Mouse (Mus musculus) forebrain, embryonic 15.5 days (tissue): ENCODE measurements at regions not wholly inside any gene's neighbourhood (a gene's known extent, or its start where the extent isn't known, plus 50 kb on each side); places are given as distances from the start of the nearest gene placed in this dataset.

Experiments
- ATAC-seq: fragments of 200-750 bp; cut with Nextera tagmentation; replicated peaks from 2 replicates; pipeline ENCODE4 v1.8.0; 2017; ENCODE audit warnings: mild to moderate bottlenecking, moderate TSS enrichment, moderate library complexity
- H3K27ac ChIP-seq: fragments of 300-500 bp; sonication (generic); replicated peaks from 2 replicates; pipeline ENCODE4 v1.5.1; 2015; ENCODE audit warnings: mild to moderate bottlenecking, inconsistent platforms
- H3K27me3 ChIP-seq: fragments of 300-500 bp; sonication (generic); 2 replicates; pipeline ENCODE4 v1.6.1; 2015; ENCODE audit warnings: inconsistent platforms
- H3K36me3 ChIP-seq: fragments of 300-500 bp; sonication (generic); 2 replicates; pipeline ENCODE4 v1.6.1; 2015; ENCODE audit warnings: mild to moderate bottlenecking, inconsistent platforms
- H3K4me1 ChIP-seq: fragments of 300-500 bp; sonication (generic); 2 replicates; pipeline ENCODE4 v1.6.1; 2015; ENCODE audit warnings: inconsistent platforms
- H3K4me2 ChIP-seq: fragments of 300-500 bp; sonication (generic); replicated peaks from 2 replicates; pipeline ENCODE4 v1.6.1; 2015; ENCODE audit warnings: mild to moderate bottlenecking, inconsistent platforms
- H3K4me3 ChIP-seq: fragments of 300-500 bp; sonication (generic); 2 replicates; pipeline ENCODE4 v1.5.1; 2015; ENCODE audit warnings: mild to moderate bottlenecking, inconsistent platforms
- H3K9ac ChIP-seq: fragments of 300-500 bp; sonication (generic); replicated peaks from 2 replicates; pipeline ENCODE4 v1.6.1; 2015; ENCODE audit warnings: mild to moderate bottlenecking, inconsistent platforms
- H3K9me3 ChIP-seq: fragments of 300-500 bp; sonication (generic); 2 replicates; pipeline ENCODE4 v1.6.1; 2016; ENCODE audit warnings: inconsistent platforms
- WGBS: fragments of 180-500 bp; shearing (Covaris S2); methylation state at CpG from one replicate; pipeline ENCODE4 v1.1.7; 2015; ENCODE audit warnings: mixed read lengths; 5-methylcytosine and 5-hydroxymethylcytosine counted together

DNA sequence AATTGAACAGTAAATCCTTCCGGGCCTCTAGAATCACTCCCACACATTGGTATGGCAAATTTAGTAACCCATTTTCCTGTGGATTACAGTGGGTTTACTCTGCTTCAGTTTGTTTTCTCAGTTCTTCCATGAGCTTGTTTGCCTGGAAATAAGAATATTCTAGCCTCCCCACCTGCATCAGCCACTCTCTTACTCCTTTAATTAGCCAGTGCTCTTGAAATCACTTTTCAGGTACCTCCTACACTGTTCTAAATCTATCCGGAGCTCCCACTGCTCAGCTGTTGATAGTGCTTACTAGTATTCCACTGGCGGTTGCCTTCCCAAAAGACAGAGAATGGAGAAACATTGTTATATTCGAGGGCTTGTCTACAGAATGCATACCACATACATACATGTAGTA lies 167.1 kb downstream of the Htr7 start:
- H3K9me3 ChIP-seq, result no peaks in the 10 kb centered on the region
- no peaks in the 10 kb centered on the region for H3K4me1 ChIP-seq
- H3K27me3 ChIP-seq, result no peaks in the 10 kb centered on the region
- no peaks in the 10 kb centered on the region for H3K36me3 ChIP-seq
- 89% methylated on average over 4 of the region's 4 CpGs for WGBS
- H3K27ac ChIP-seq, result no peak overlapping the region
- H3K4me3 ChIP-seq, result no peak overlapping the region
- H3K4me2 ChIP-seq, result no peak overlapping the region
- no peak for ATAC-seq
- no peak overlapping the region for H3K9ac ChIP-seq

GRCm38 (mm10) chr19:35886270-35886669 lies 171.0 kb downstream of the Htr7 start:
- no peaks in the 10 kb centered on the region for H3K36me3 ChIP-seq
- no peaks in the 10 kb centered on the region for H3K4me1 ChIP-seq
- H3K9ac ChIP-seq, result no peak overlapping the region
- no peaks in the 10 kb centered on the region for H3K9me3 ChIP-seq
- H3K27ac ChIP-seq, result no peak overlapping the region
- 75% methylated on average over 5 of the region's 5 CpGs for WGBS
- H3K4me3 ChIP-seq, result no peak overlapping the region
- H3K4me2 ChIP-seq, result no peak overlapping the region
- no peaks in the 10 kb centered on the region for H3K27me3 ChIP-seq
- ATAC-seq, result no peak

GRCm38 (mm10) chr19:35881810-35882485 lies 175.4 kb downstream of the Htr7 start:
- Histone ChIP-seq H3K27ac (no peak overlapping the region), H3K4me1 (no peaks in the 10 kb centered on the region), H3K4me3 (no peak overlapping the region), H3K27me3 (no peaks in the 10 kb centered on the region), H3K4me2 (no peak overlapping the region), H3K9me3 (no peaks in the 10 kb centered on the region), H3K9ac (no peak overlapping the region), H3K36me3 (no peaks in the 10 kb centered on the region)
- ATAC-seq, result 0 out of 2 replicates have a peak, but pooled peaks have one; percentile 26
- 90% methylated on average over 13 of the region's 13 CpGs for WGBS

- 54% methylated on average over 1 of the region's 1 CpGs for WGBS
- H3K9me3 ChIP-seq, result no peaks in the 10 kb centered on the region
- no peak for ATAC-seq
Observed at GRCm38 (mm10) chr19:35875464-35875863, 181.8 kb downstream of the Htr7 start.

GRCm38 (mm10) chr19:35870720-35871119 lies 186.6 kb downstream of the Htr7 start:
- H3K27ac ChIP-seq, result no peak overlapping the region
- H3K36me3 ChIP-seq, result no peaks in the 10 kb centered on the region
- no peaks in the 10 kb centered on the region for H3K4me1 ChIP-seq
- H3K9ac ChIP-seq, result no peak overlapping the region
- WGBS, result 79% methylated on average over 4 of the region's 4 CpGs
- no peak overlapping the region for H3K4me3 ChIP-seq
- H3K9me3 ChIP-seq, result no peaks in the 10 kb centered on the region
- ATAC-seq, result no peak
- H3K4me2 ChIP-seq, result no peak overlapping the region
- no peaks in the 10 kb centered on the region for H3K27me3 ChIP-seq

More at GRCm38 (mm10) chr19:35875464-35875863, 181.8 kb downstream of the Htr7 start:
- Histone ChIP-seq H3K27me3 (no peaks in the 10 kb centered on the region), H3K9ac (no peak overlapping the region), H3K27ac (no peak overlapping the region), H3K4me1 (no peaks in the 10 kb centered on the region), H3K4me2 (no peak overlapping the region), H3K36me3 (no peaks in the 10 kb centered on the region), H3K4me3 (no peak overlapping the region)

GRCm38 (mm10) chr19:35868543-35868942 lies 188.8 kb downstream of the Htr7 start:
- H3K4me1 ChIP-seq, result no peaks in the 10 kb centered on the region
- no peak overlapping the region for H3K9ac ChIP-seq
- no peak overlapping the region for H3K4me3 ChIP-seq
- no peak overlapping the region for H3K4me2 ChIP-seq
- 93% methylated on average over 3 of the region's 3 CpGs for WGBS
- no peak overlapping the region for H3K27ac ChIP-seq
- ATAC-seq, result no peak
- H3K36me3 ChIP-seq, result no peaks in the 10 kb centered on the region
- no peaks in the 10 kb centered on the region for H3K27me3 ChIP-seq
- no peaks in the 10 kb centered on the region for H3K9me3 ChIP-seq

GRCm38 (mm10) chr19:35863049-35863448 lies 194.3 kb downstream of the Htr7 start:
- Histone ChIP-seq H3K9me3 (no peaks in the 10 kb centered on the region), H3K9ac (no peak overlapping the region), H3K36me3 (no peaks in the 10 kb centered on the region), H3K4me3 (no peak overlapping the region), H3K27me3 (no peaks in the 10 kb centered on the region), H3K27ac (no peak overlapping the region), H3K4me1 (no peaks in the 10 kb centered on the region), H3K4me2 (no peak overlapping the region)
- ATAC-seq, result no peak
- 88% methylated on average over 6 of the region's 6 CpGs for WGBS

DNA sequence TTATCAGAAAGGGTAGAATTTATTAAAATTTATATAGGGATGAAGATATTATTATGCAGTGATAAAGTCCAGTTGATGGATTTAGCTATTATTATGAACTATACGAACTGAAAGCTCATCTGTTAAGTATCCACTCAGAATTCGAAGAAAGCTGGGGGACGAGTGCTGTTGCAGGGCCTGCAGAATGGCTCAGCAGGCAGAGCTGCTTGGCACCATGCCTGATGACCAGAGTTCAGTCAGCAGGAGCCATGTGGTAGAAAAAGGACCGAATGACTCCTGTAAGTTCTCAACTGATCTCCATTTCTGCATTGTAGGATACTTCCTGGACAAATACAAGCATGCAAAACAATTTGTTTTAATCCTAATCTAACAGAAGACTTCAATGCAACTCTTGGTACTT lies 195.9 kb downstream of the Htr7 start:
- WGBS, result 65% methylated on average over 4 of the region's 4 CpGs
- H3K4me2 ChIP-seq, result no peak overlapping the region
- no peak for ATAC-seq

GRCm38 (mm10) chr19:35832992-35833391 lies 224.3 kb downstream of the Htr7 start:
- H3K27ac ChIP-seq, result no peak overlapping the region
- H3K9me3 ChIP-seq, result no peaks in the 10 kb centered on the region
- 18% methylated on average over 4 of the region's 4 CpGs for WGBS
- no peak overlapping the region for H3K9ac ChIP-seq
- H3K4me2 ChIP-seq, result no peak overlapping the region
- no peaks in the 10 kb centered on the region for H3K4me1 ChIP-seq
- H3K27me3 ChIP-seq, result no peaks in the 10 kb centered on the region
- no peak for ATAC-seq
- H3K36me3 ChIP-seq, result no peaks in the 10 kb centered on the region
- no peak overlapping the region for H3K4me3 ChIP-seq

More for the DNA sequence above, 195.9 kb downstream of the Htr7 start:
- H3K27me3 ChIP-seq, result no peaks in the 10 kb centered on the region
- no peak overlapping the region for H3K9ac ChIP-seq
- no peaks in the 10 kb centered on the region for H3K9me3 ChIP-seq
- H3K4me1 ChIP-seq, result no peaks in the 10 kb centered on the region
- no peaks in the 10 kb centered on the region for H3K36me3 ChIP-seq
- H3K27ac ChIP-seq, result no peak overlapping the region
- H3K4me3 ChIP-seq, result no peak overlapping the region

DNA sequence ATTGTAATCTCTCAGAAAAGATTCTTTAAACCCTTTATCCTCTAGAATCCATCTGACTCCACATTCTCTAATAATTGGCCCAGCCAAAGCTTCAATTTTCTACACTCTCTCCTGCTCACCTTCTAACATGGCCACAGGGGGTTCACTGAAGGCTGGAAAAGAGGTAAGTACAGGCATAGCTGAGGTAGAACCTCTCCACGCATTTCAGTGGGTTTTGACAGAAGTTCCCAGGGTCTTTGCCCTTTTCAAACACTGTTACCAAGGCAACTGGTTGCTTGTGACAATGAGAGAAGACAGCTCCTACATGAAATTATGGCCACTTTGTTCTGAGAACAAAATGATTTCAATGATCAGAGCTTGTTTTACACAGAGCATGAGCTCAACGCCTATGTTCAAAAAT lies 231.2 kb downstream of the Htr7 start:
- no peak for ATAC-seq
- Histone ChIP-seq H3K27ac (no peak overlapping the region), H3K9ac (no peak overlapping the region), H3K9me3 (no peaks in the 10 kb centered on the region), H3K4me3 (no peak overlapping the region), H3K36me3 (no peaks in the 10 kb centered on the region), H3K4me1 (no peaks in the 10 kb centered on the region), H3K4me2 (no peak overlapping the region), H3K27me3 (no peaks in the 10 kb centered on the region)
- whole genome bisulfite sequencing, result 42% methylated on average over 2 of the region's 2 CpGs

DNA sequence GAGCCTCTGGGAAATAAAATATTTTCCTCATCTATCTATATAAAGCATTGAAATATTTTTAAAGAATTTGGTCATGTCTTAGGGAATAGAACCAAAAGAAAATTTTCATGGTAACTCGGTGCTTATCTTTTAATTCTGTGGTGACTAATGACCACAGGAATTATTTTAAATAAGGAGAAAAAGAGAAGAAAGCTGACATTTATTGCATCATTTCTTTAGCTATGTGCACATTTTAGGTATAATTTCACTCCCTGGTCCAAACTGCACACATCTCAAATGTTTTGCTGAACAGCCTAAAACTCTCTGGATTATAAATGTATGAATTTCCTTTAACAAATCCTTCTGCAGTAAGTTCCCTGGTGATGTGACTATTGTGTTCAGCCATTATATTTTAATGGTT lies 237.7 kb downstream of the Htr7 start:
- Histone ChIP-seq H3K4me3 (no peak overlapping the region), H3K4me2 (no peak overlapping the region), H3K9ac (no peak overlapping the region), H3K27ac (no peak overlapping the region), H3K9me3 (no peaks in the 10 kb centered on the region), H3K27me3 (no peaks in the 10 kb centered on the region), H3K36me3 (no peaks in the 10 kb centered on the region), H3K4me1 (no peaks in the 10 kb centered on the region)
- WGBS, result 87% methylated on average over 1 of the region's 1 CpGs
- ATAC-seq, result no peak

- ATAC-seq, result no peak
Observed at GRCm38 (mm10) chr19:35794661-35795060, 262.6 kb downstream of the Htr7 start.

More at GRCm38 (mm10) chr19:35794661-35795060, 262.6 kb downstream of the Htr7 start:
- Histone ChIP-seq H3K4me3 (no peak overlapping the region), H3K27ac (no peak overlapping the region), H3K4me2 (no peak overlapping the region), H3K36me3 (no peaks in the 10 kb centered on the region), H3K9ac (no peak overlapping the region), H3K4me1 (no peaks in the 10 kb centered on the region), H3K27me3 (no peaks in the 10 kb centered on the region), H3K9me3 (no peaks in the 10 kb centered on the region)
- WGBS, result 88% methylated on average over 3 of the region's 3 CpGs
